8 mouse cellular contexts compared by ENCODE assay signal in genomic region chr3:103429227-103429788, GRCm38 (mm10).
DNase-seq lines count a peak whose midpoint lies in the region; ATAC-seq and TF ChIP-seq lines count a peak whose summit lies in the region.

No protein-coding gene starts in this region.

- peak; percentile 58 to 77 (median 65) for TF ChIP-seq CTCF in MEL (IDR thresholded peaks at IDR 0.05 in 2 of 3, conservative IDR thresholded peaks at IDR 0.05 in 1 of 3; ENCODE audit: control insufficient read depth in 1 of 3, insufficient read depth in 1 of 3, low read depth in 2 of 3, low read length in 3 of 3, poor library complexity in 1 of 3, severe bottlenecking in 1 of 3)
- 0 out of 2 replicates have a peak, but pooled peaks have one; percentile 19 for TF ChIP-seq CTCF in embryonic fibroblast, embryonic 13.5 days (IDR thresholded peaks at IDR 0.05; ENCODE audit: borderline replicate concordance, insufficient read depth, low read length)

- no peaks in the 10 kb centered on the region for H3K9me3 ChIP-seq in hindbrain, embryonic 11.5 days (ENCODE audit: control insufficient read depth, low read length)
- no peaks in the 10 kb centered on the region for H3K9me3 ChIP-seq in hindbrain, embryonic 16.5 days (ENCODE audit: control insufficient read depth, low read length)
- H3K9me3 ChIP-seq in MEL (replicated peaks; ENCODE audit: insufficient read depth, low read length): no peaks in the 10 kb centered on the region
- H3K9me3 ChIP-seq in stomach, embryonic 15.5 days: no peaks in the 10 kb centered on the region
- H3K9me3 ChIP-seq in midbrain, embryonic 16.5 days (replicated peaks; ENCODE audit: control insufficient read depth, low read length, poor library complexity, severe bottlenecking): no peaks in the 10 kb centered on the region

- TF ChIP-seq POLR2A in MEL (IDR thresholded peaks at IDR 0.05; ENCODE audit: control insufficient read depth in 1 of 2, insufficient read depth in 1 of 2, low read depth in 1 of 2, low read length in 2 of 2, poor library complexity in 1 of 2): no peak
- no peak for TF ChIP-seq POLR2A in embryonic fibroblast, embryonic 13.5 days (IDR thresholded peaks at IDR 0.05; ENCODE audit: low read depth, low read length)

- H3K27me3 ChIP-seq in hindbrain, embryonic 11.5 days (ENCODE audit: control insufficient read depth, insufficient read depth, low read length): no peaks in the 10 kb centered on the region
- no peaks in the 10 kb centered on the region for H3K27me3 ChIP-seq in hindbrain, embryonic 16.5 days (replicated peaks; ENCODE audit: control insufficient read depth, insufficient read depth, low read length)
- no peaks in the 10 kb centered on the region for H3K27me3 ChIP-seq in MEL (ENCODE audit: control insufficient read depth in 1 of 2, insufficient read depth in 2 of 2, low read length in 2 of 2)
- H3K27me3 ChIP-seq in stomach, embryonic 15.5 days (replicated peaks): no peaks in the 10 kb centered on the region
- H3K27me3 ChIP-seq in midbrain, embryonic 16.5 days (ENCODE audit: control insufficient read depth, insufficient read depth, low read depth, low read length): no peaks in the 10 kb centered on the region

- H3K79me2 ChIP-seq in MEL (ENCODE audit: control insufficient read depth, insufficient read depth, low read length, poor library complexity): no peaks in the 10 kb centered on the region

- peak; percentile 36 for TF ChIP-seq RAD21 in MEL (IDR thresholded peaks at IDR 0.05; ENCODE audit: low read depth, low read length)

- H3K4me3 ChIP-seq in hindbrain, embryonic 11.5 days (ENCODE audit: low read depth, low read length): no peak overlapping the region
- no peak overlapping the region for H3K4me3 ChIP-seq in hindbrain, embryonic 16.5 days (ENCODE audit: low read length)
- no peak overlapping the region for H3K4me3 ChIP-seq in MEL (ENCODE audit: control insufficient read depth in 1 of 2, insufficient read depth in 1 of 2, low read depth in 2 of 2, low read length in 2 of 2)
- H3K4me3 ChIP-seq in embryonic fibroblast, embryonic 13.5 days (ENCODE audit: insufficient read depth, low read length): no peak overlapping the region
- H3K4me3 ChIP-seq in stomach, embryonic 15.5 days (replicated peaks): no peak overlapping the region
- H3K4me3 ChIP-seq in midbrain, embryonic 16.5 days (ENCODE audit: low read depth, low read length): no peak overlapping the region

- no peak for ATAC-seq in hindbrain, embryonic 11.5 days (ENCODE audit: low FRiP score)
- ATAC-seq in hindbrain, embryonic 16.5 days: no peak
- no peak for ATAC-seq in stomach, embryonic 15.5 days (ENCODE audit: insufficient read depth, low FRiP score, low read depth)
- ATAC-seq in frontal cortex, adult (ENCODE audit: low TSS enrichment): no peak
- ATAC-seq in midbrain, embryonic 16.5 days: no peak

- no peak for TF ChIP-seq EP300 in MEL (IDR thresholded peaks at IDR 0.05; ENCODE audit: low read depth in 1 of 2, low read length in 2 of 2)

- no peak overlapping the region for H3K9ac ChIP-seq in hindbrain, embryonic 11.5 days (ENCODE audit: low read depth, low read length)
- H3K9ac ChIP-seq in hindbrain, embryonic 16.5 days (ENCODE audit: low read depth, low read length): no peak overlapping the region
- no peak overlapping the region for H3K9ac ChIP-seq in MEL (ENCODE audit: control insufficient read depth, low read depth, low read length, poor library complexity, severe bottlenecking)
- H3K9ac ChIP-seq in stomach, embryonic 15.5 days: no peak overlapping the region
- no peak overlapping the region for H3K9ac ChIP-seq in midbrain, embryonic 16.5 days (ENCODE audit: low read depth, low read length)

- WGBS in hindbrain, embryonic 11.5 days: 19% methylated on average over 5 of the region's 5 CpGs
- WGBS in hindbrain, embryonic 16.5 days: 18% methylated on average over 5 of the region's 5 CpGs
- 11% methylated on average over 3 of the region's 5 CpGs for WGBS in stomach, embryonic 15.5 days
- 16% methylated on average over 5 of the region's 5 CpGs for WGBS in midbrain, embryonic 16.5 days

- no peaks in the 10 kb centered on the region for H3K4me1 ChIP-seq in hindbrain, embryonic 11.5 days (replicated peaks; ENCODE audit: control insufficient read depth, insufficient read depth, low read length)
- no peaks in the 10 kb centered on the region for H3K4me1 ChIP-seq in hindbrain, embryonic 16.5 days (ENCODE audit: control insufficient read depth, insufficient read depth, low read depth, low read length)
- peaks cover 0 to 4% of the 10 kb centered on the region in 2 experiments; a peak in 1 of 4 replicates for H3K4me1 ChIP-seq in MEL (ENCODE audit: control insufficient read depth in 1 of 2, insufficient read depth in 2 of 2, low read length in 2 of 2)
- H3K4me1 ChIP-seq in embryonic fibroblast, embryonic 13.5 days (ENCODE audit: control insufficient read depth, insufficient read depth, low read length): no peaks in the 10 kb centered on the region
- peaks cover 2% of the 10 kb centered on the region; the same call in 1 of the 2 replicates for H3K4me1 ChIP-seq in stomach, embryonic 15.5 days
- no peaks in the 10 kb centered on the region for H3K4me1 ChIP-seq in midbrain, embryonic 16.5 days (ENCODE audit: control insufficient read depth, insufficient read depth, low read length)

- H3K36me3 ChIP-seq in hindbrain, embryonic 11.5 days (ENCODE audit: control insufficient read depth, insufficient read depth, low read length): no peaks in the 10 kb centered on the region
- no peaks in the 10 kb centered on the region for H3K36me3 ChIP-seq in hindbrain, embryonic 16.5 days (ENCODE audit: control insufficient read depth, insufficient read depth, low read length)
- H3K36me3 ChIP-seq in MEL (ENCODE audit: control insufficient read depth in 1 of 2, insufficient read depth in 2 of 2, low read length in 2 of 2): peaks cover 0 to 3% of the 10 kb centered on the region in 2 experiments; a peak in 2 of 4 replicates
- H3K36me3 ChIP-seq in stomach, embryonic 15.5 days: no peaks in the 10 kb centered on the region
- no peaks in the 10 kb centered on the region for H3K36me3 ChIP-seq in midbrain, embryonic 16.5 days (ENCODE audit: control insufficient read depth, insufficient read depth, low read length)

- no peak overlapping the region for H3K4me2 ChIP-seq in hindbrain, embryonic 11.5 days (replicated peaks; ENCODE audit: low read depth, low read length)
- no peak overlapping the region for H3K4me2 ChIP-seq in hindbrain, embryonic 16.5 days (ENCODE audit: low read length)
- H3K4me2 ChIP-seq in stomach, embryonic 15.5 days: no peak overlapping the region
- no peak overlapping the region for H3K4me2 ChIP-seq in midbrain, embryonic 16.5 days (ENCODE audit: low read length)

- no peak overlapping the region for H3K27ac ChIP-seq in hindbrain, embryonic 11.5 days (ENCODE audit: low read depth, low read length)
- no peak overlapping the region for H3K27ac ChIP-seq in hindbrain, embryonic 16.5 days (ENCODE audit: low read depth, low read length)
- H3K27ac ChIP-seq in MEL (ENCODE audit: control insufficient read depth, low read depth, low read length): no peak overlapping the region
- no peak overlapping the region for H3K27ac ChIP-seq in embryonic fibroblast, embryonic 13.5 days (ENCODE audit: insufficient read depth, low read length)
- peak overlapping the region; percentile 78 for H3K27ac ChIP-seq in stomach, embryonic 15.5 days
- H3K27ac ChIP-seq in midbrain, embryonic 16.5 days (ENCODE audit: low read length): no peak overlapping the region

- DNase-seq in hindbrain, embryonic 11.5 days (ENCODE audit: low spot score): peak; percentile 43
- DNase-seq in 416B (ENCODE audit: low read depth): peak; percentile 25
- DNase-seq in MEL (ENCODE audit: low read depth, low spot score): peak; percentile 45

TF ChIP-seq in MEL, 35 proteins besides CTCF, POLR2A, EP300 and RAD21:
- TF ChIP-seq TBP (IDR thresholded peaks at IDR 0.05; ENCODE audit: low read depth, low read length) (no peak), ZNF384 (IDR thresholded peaks at IDR 0.05; ENCODE audit: low read depth, low read length) (peak; percentile 93), TCF12 (IDR thresholded peaks at IDR 0.05; ENCODE audit: low read depth, low read length) (no peak), MEF2A (IDR thresholded peaks at IDR 0.05; ENCODE audit: extremely low read depth, insufficient replicate concordance, low read depth, low read length, poor library complexity, severe bottlenecking) (no peak), GABPA (IDR thresholded peaks at IDR 0.05; ENCODE audit: low read depth, low read length) (no peak), ELF1 (IDR thresholded peaks at IDR 0.05; ENCODE audit: low read depth, low read length) (no peak), SIN3A (IDR thresholded peaks at IDR 0.05; ENCODE audit: low read length) (no peak), RCOR1 (IDR thresholded peaks at IDR 0.05; ENCODE audit: low read depth, low read length) (no peak), MYC (IDR thresholded peaks at IDR 0.05; ENCODE audit: low read depth, low read length) (no peak), CHD2 (IDR thresholded peaks at IDR 0.05; ENCODE audit: low read length) (no peak), SMC3 (IDR thresholded peaks at IDR 0.05; ENCODE audit: low read depth, low read length) (peak; percentile 41), E2F4 (IDR thresholded peaks at IDR 0.05; ENCODE audit: borderline replicate concordance, low read depth, low read length) (no peak), MAFK (IDR thresholded peaks at IDR 0.05; ENCODE audit: borderline replicate concordance, low read depth, low read length) (no peak)
